Mouse (Mus musculus) liver, embryonic 15.5 days (tissue): ENCODE results near the gene Sh2b2. TPM values are rescaled to one million over a fixed set of nuclear protein-coding genes. Genes with fewer than 3 reads are reported as not detected.

Experiments
- ATAC-seq: fragments of 200-750 bp; cut with Nextera tagmentation; 2 replicates; pipeline ENCODE4 v1.8.0; 2017; ENCODE audit warnings: moderate number of reproducible peaks, mild to moderate bottlenecking, moderate library complexity; ENCODE audit not compliant: insufficient read depth
- H3K27ac ChIP-seq: fragments of 300-500 bp; sonication (generic); replicated peaks from 2 replicates; pipeline ENCODE4 v1.5.1; 2015; ENCODE audit warnings: mild to moderate bottlenecking, inconsistent platforms
- H3K27me3 ChIP-seq: fragments of 300-500 bp; sonication (generic); 2 replicates; pipeline ENCODE4 v1.6.1; 2015; ENCODE audit warnings: mild to moderate bottlenecking, inconsistent platforms
- H3K36me3 ChIP-seq: fragments of 300-500 bp; sonication (generic); replicated peaks from 2 replicates; pipeline ENCODE4 v1.6.1; 2015; ENCODE audit warnings: moderate library complexity, mild to moderate bottlenecking, inconsistent platforms
- H3K4me1 ChIP-seq: fragments of 300-500 bp; sonication (generic); replicated peaks from 2 replicates; pipeline ENCODE4 v1.6.1; 2015; ENCODE audit warnings: inconsistent platforms
- H3K4me2 ChIP-seq: fragments of 300-500 bp; sonication (generic); 2 replicates; pipeline ENCODE4 v1.6.1; 2015; ENCODE audit warnings: moderate library complexity, mild to moderate bottlenecking, inconsistent platforms
- H3K4me3 ChIP-seq: fragments of 300-500 bp; sonication (generic); replicated peaks from 2 replicates; pipeline ENCODE4 v1.5.1; 2015; ENCODE audit warnings: mild to moderate bottlenecking, inconsistent platforms
- H3K9ac ChIP-seq: fragments of 300-500 bp; sonication (generic); 2 replicates; pipeline ENCODE4 v1.6.1; 2015; ENCODE audit warnings: moderate library complexity, mild to moderate bottlenecking, inconsistent platforms
- H3K9me3 ChIP-seq: fragments of 300-500 bp; sonication (generic); replicated peaks from 2 replicates; pipeline ENCODE4 v1.6.1; 2016; ENCODE audit warnings: inconsistent platforms
- WGBS: fragments of 180-500 bp; shearing (Covaris S2); methylation state at CpG from one replicate; pipeline ENCODE4 v1.1.7; 2015; ENCODE audit warnings: mixed read lengths; ENCODE audit not compliant: insufficient replicate concordance; 5-methylcytosine and 5-hydroxymethylcytosine counted together
- polyA plus RNA-seq: library from polyadenylated mRNA; unstranded; fragments of >200 nt; fragmentation: Nextera tagmentation; extraction: Ambion mirVana; gene quantifications from 2 replicates; pipeline ENCODE4 v1.2.1, GENCODE M21; 2015

The Sh2b2 gene
- polyA plus RNA-seq, 1 experiment from 2014 or later = 2.3 TPM

GRCm38 (mm10) chr5:136237607-136238006 is 8.7 kb downstream of the Sh2b2 start:
- Histone ChIP-seq H3K4me1 (peaks cover 14% of the 10 kb centered on the region), H3K4me2 (peak overlapping the region; percentile 51), H3K4me3 (peak overlapping the region; percentile 21), H3K27ac (no peak overlapping the region), H3K9me3 (no peaks in the 10 kb centered on the region), H3K36me3 (no peaks in the 10 kb centered on the region), H3K9ac (no peak overlapping the region), H3K27me3 (peaks cover 14% of the 10 kb centered on the region)
- 0 out of 2 replicates have a peak, but pooled peaks have one; percentile 15 for ATAC-seq
- WGBS = 3% methylated on average over 19 of the region's 19 CpGs

- H3K27me3 ChIP-seq = peaks cover 20% of the 10 kb centered on the region
Measured at GRCm38 (mm10) chr5:136236611-136237010, 9.7 kb downstream of the Sh2b2 start.

GRCm38 (mm10) chr5:136230348-136231035 is 15.9 kb downstream of the Sh2b2 start:
- 63% methylated on average over 4 of the region's 4 CpGs for WGBS
- Histone ChIP-seq H3K4me2 (no peak overlapping the region), H3K27ac (no peak overlapping the region), H3K27me3 (peaks cover 8% of the 10 kb centered on the region), H3K9ac (no peak overlapping the region), H3K4me1 (no peaks in the 10 kb centered on the region), H3K9me3 (no peaks in the 10 kb centered on the region), H3K4me3 (no peak overlapping the region), H3K36me3 (0 out of 2 replicates have a peak, but pooled peaks cover 4% of the 10 kb centered on the region)
- no peak for ATAC-seq

More at GRCm38 (mm10) chr5:136236611-136237010, 9.7 kb downstream of the Sh2b2 start:
- Histone ChIP-seq H3K4me2 (no peak overlapping the region), H3K9ac (no peak overlapping the region), H3K36me3 (0 out of 2 replicates have a peak, but pooled peaks cover 4% of the 10 kb centered on the region), H3K9me3 (no peaks in the 10 kb centered on the region), H3K4me1 (peaks cover 12% of the 10 kb centered on the region), H3K27ac (no peak overlapping the region), H3K4me3 (no peak overlapping the region)
- ATAC-seq = no peak
- 50% methylated on average over 5 of the region's 5 CpGs for WGBS

- ATAC-seq = no peak
- H3K9ac ChIP-seq = no peak overlapping the region
- 32% methylated on average over 7 of the region's 7 CpGs for WGBS
- no peak overlapping the region for H3K4me3 ChIP-seq
- no peak overlapping the region for H3K4me2 ChIP-seq
- H3K9me3 ChIP-seq = no peaks in the 10 kb centered on the region
- H3K36me3 ChIP-seq = no peaks in the 10 kb centered on the region
- no peak overlapping the region for H3K27ac ChIP-seq
- no peaks in the 10 kb centered on the region for H3K27me3 ChIP-seq
- no peaks in the 10 kb centered on the region for H3K4me1 ChIP-seq
Measured at GRCm38 (mm10) chr5:136226246-136226876, 20.0 kb downstream of the Sh2b2 start.

- Histone ChIP-seq H3K27ac (no peak overlapping the region), H3K27me3 (no peaks in the 10 kb centered on the region), H3K9ac (no peak overlapping the region), H3K36me3 (no peaks in the 10 kb centered on the region), H3K4me1 (no peaks in the 10 kb centered on the region), H3K9me3 (no peaks in the 10 kb centered on the region), H3K4me3 (no peak overlapping the region), H3K4me2 (no peak overlapping the region)
- no peak for ATAC-seq
- 73% methylated on average over 12 of the region's 12 CpGs for WGBS
Measured at GRCm38 (mm10) chr5:136218585-136218984, 27.8 kb downstream of the Sh2b2 start.

GRCm38 (mm10) chr5:136217932-136218381 is 28.4 kb downstream of the Sh2b2 start:
- H3K4me1 ChIP-seq = no peaks in the 10 kb centered on the region
- no peak for ATAC-seq
- H3K36me3 ChIP-seq = no peaks in the 10 kb centered on the region
- no peaks in the 10 kb centered on the region for H3K27me3 ChIP-seq
- no peak overlapping the region for H3K27ac ChIP-seq
- no peak overlapping the region for H3K4me3 ChIP-seq
- no peak overlapping the region for H3K9ac ChIP-seq
- 28% methylated on average over 4 of the region's 4 CpGs for WGBS
- H3K4me2 ChIP-seq = no peak overlapping the region
- H3K9me3 ChIP-seq = no peaks in the 10 kb centered on the region

GRCm38 (mm10) chr5:136217004-136217665 is 29.2 kb downstream of the Sh2b2 start:
- Histone ChIP-seq H3K4me1 (no peaks in the 10 kb centered on the region), H3K9ac (no peak overlapping the region), H3K4me3 (no peak overlapping the region), H3K9me3 (no peaks in the 10 kb centered on the region), H3K4me2 (no peak overlapping the region), H3K27me3 (no peaks in the 10 kb centered on the region), H3K36me3 (no peaks in the 10 kb centered on the region), H3K27ac (0 out of 2 replicates have a peak overlapping the region, but pooled peaks have one; percentile 24)
- WGBS = 65% methylated on average over 18 of the region's 18 CpGs
- no peak for ATAC-seq

- WGBS = 71% methylated on average over 5 of the region's 5 CpGs
- no peak overlapping the region for H3K27ac ChIP-seq
- H3K27me3 ChIP-seq = no peaks in the 10 kb centered on the region
- H3K4me3 ChIP-seq = no peak overlapping the region
- H3K9me3 ChIP-seq = no peaks in the 10 kb centered on the region
- ATAC-seq = no peak
- no peak overlapping the region for H3K9ac ChIP-seq
- no peak overlapping the region for H3K4me2 ChIP-seq
- no peaks in the 10 kb centered on the region for H3K4me1 ChIP-seq
- H3K36me3 ChIP-seq = no peaks in the 10 kb centered on the region
Measured at GRCm38 (mm10) chr5:136215958-136216357, 30.4 kb downstream of the Sh2b2 start.

- H3K27ac ChIP-seq = no peak overlapping the region
- no peaks in the 10 kb centered on the region for H3K27me3 ChIP-seq
- H3K4me2 ChIP-seq = no peak overlapping the region
- no peak overlapping the region for H3K4me3 ChIP-seq
- ATAC-seq = no peak
- no peaks in the 10 kb centered on the region for H3K9me3 ChIP-seq
- no peaks in the 10 kb centered on the region for H3K4me1 ChIP-seq
- no peak overlapping the region for H3K9ac ChIP-seq
- H3K36me3 ChIP-seq = no peaks in the 10 kb centered on the region
- WGBS = 71% methylated on average over 3 of the region's 3 CpGs
Measured at GRCm38 (mm10) chr5:136215211-136215610, 31.1 kb downstream of the Sh2b2 start.

GRCm38 (mm10) chr5:136213716-136214115 is 32.6 kb downstream of the Sh2b2 start:
- no peaks in the 10 kb centered on the region for H3K4me1 ChIP-seq
- no peak for ATAC-seq
- H3K36me3 ChIP-seq = no peaks in the 10 kb centered on the region

GRCm38 (mm10) chr5:136212716-136213115 is 33.6 kb downstream of the Sh2b2 start:
- no peak for ATAC-seq
- H3K9ac ChIP-seq = no peak overlapping the region
- H3K27me3 ChIP-seq = no peaks in the 10 kb centered on the region
- no peak overlapping the region for H3K4me2 ChIP-seq
- H3K36me3 ChIP-seq = no peaks in the 10 kb centered on the region
- H3K27ac ChIP-seq = no peak overlapping the region
- 70% methylated on average over 11 of the region's 11 CpGs for WGBS
- no peaks in the 10 kb centered on the region for H3K4me1 ChIP-seq
- H3K9me3 ChIP-seq = no peaks in the 10 kb centered on the region
- H3K4me3 ChIP-seq = no peak overlapping the region

More at GRCm38 (mm10) chr5:136213716-136214115, 32.6 kb downstream of the Sh2b2 start:
- 53% methylated on average over 5 of the region's 5 CpGs for WGBS
- H3K4me3 ChIP-seq = no peak overlapping the region
- no peak overlapping the region for H3K9ac ChIP-seq
- no peak overlapping the region for H3K4me2 ChIP-seq
- no peaks in the 10 kb centered on the region for H3K27me3 ChIP-seq
- no peak overlapping the region; the same call in 1 of the 2 replicates for H3K27ac ChIP-seq
- H3K9me3 ChIP-seq = no peaks in the 10 kb centered on the region
